Mouse (Mus musculus) E14TG2a.4 (cell line): Measurements from ENCODE around the gene Gm21987.

Experiments used
- CTCF ChIP-seq: conservative IDR thresholded peaks from 2 replicates; pipeline ENCODE4 v1.5.1; 2014; ENCODE audit warnings: low read length
- NANOG ChIP-seq: IDR thresholded peaks from 2 replicates; pipeline ENCODE4 v1.6.1; 2014; ENCODE audit warnings: borderline replicate concordance, low read length, mixed read lengths

- TF ChIP-seq CTCF (no peak), NANOG (no peak)
Measured at GRCm38 (mm10) chr16:38394191-38394618, 47.4 kb downstream of the Gm21987 start.
